Mouse (Mus musculus) CH12.LX (cell line): ENCODE data around the gene Spg20. TPM values are rescaled to one million over a fixed set of nuclear protein-coding genes. Genes with fewer than 3 reads are reported as not detected.

Experiments used
- DNase-seq: peaks from one replicate; pipeline ENCODE4 v3.0.0-alpha.2; 2013; ENCODE audit errors: extremely low read depth
- H3K27ac ChIP-seq: 2 replicates; pipeline ENCODE4 v1.5.1; 2012; ENCODE audit warnings: low read depth, mild to moderate bottlenecking, control low read depth, moderate library complexity; ENCODE audit not compliant: insufficient read depth
- H3K27me3 ChIP-seq: replicated peaks from 2 replicates; pipeline ENCODE3; 2012; ENCODE audit warnings: inconsistent platforms
- H3K36me3 ChIP-seq, 2 experiments: replicated peaks in 1 of 2; 2 replicates each; pipeline versions ENCODE3 to v1.6.1; 2012; ENCODE audit warnings: inconsistent platforms in 1 of 2, low read length in 1 of 2, mild to moderate bottlenecking in 1 of 2, mixed read lengths in 1 of 2, moderate library complexity in 1 of 2; ENCODE audit not compliant: control insufficient read depth in 1 of 2, insufficient read depth in 1 of 2
- H3K4me1 ChIP-seq, 2 experiments: 2 replicates each; pipeline ENCODE4 v1.6.1; 2012; ENCODE audit warnings: inconsistent platforms in 1 of 2, moderate library complexity in 1 of 2; ENCODE audit not compliant: insufficient read depth in 2 of 2, control insufficient read depth in 1 of 2
- H3K4me2 ChIP-seq: 2 replicates; pipeline ENCODE4 v1.6.1; 2012; ENCODE audit warnings: low read depth, mild to moderate bottlenecking, control low read depth; ENCODE audit not compliant: poor library complexity, insufficient read depth, severe bottlenecking
- H3K4me3 ChIP-seq, 3 experiments: fragments of 150-350 bp in 1 of 3; sonication (generic) in 1 of 3; replicated peaks in 1 of 3; 2 replicates each; pipeline versions ENCODE3 to v1.5.1; 2011 to 2012; ENCODE audit warnings: low read depth in 2 of 3, low read length in 2 of 3, mild to moderate bottlenecking in 2 of 3, moderate library complexity in 2 of 3, control low read depth in 1 of 3, improper control_type of control experiment in 1 of 3, inconsistent platforms in 1 of 3, mixed read lengths in 1 of 3; ENCODE audit not compliant: poor library complexity in 1 of 3
- H3K79me2 ChIP-seq: replicated peaks from 2 replicates; pipeline ENCODE4 v1.6.1; 2012; ENCODE audit warnings: mild to moderate bottlenecking, moderate library complexity; ENCODE audit not compliant: control insufficient read depth, poor library complexity, insufficient read depth, severe bottlenecking; ENCODE audit errors: extremely low read depth
- H3K9ac ChIP-seq: 2 replicates; pipeline ENCODE4 v1.6.1; 2012; ENCODE audit warnings: low read depth, mild to moderate bottlenecking, control low read depth, moderate library complexity; ENCODE audit not compliant: insufficient read depth
- H3K9me3 ChIP-seq: replicated peaks from 2 replicates; pipeline ENCODE3; 2012; ENCODE audit warnings: low read length, inconsistent platforms, mixed read lengths
- CHD1 ChIP-seq: IDR thresholded peaks from 2 replicates; pipeline ENCODE4 v1.6.1; 2012; ENCODE audit warnings: low read depth, low read length, improper control_type of control experiment, inconsistent platforms
- CHD2 ChIP-seq: IDR thresholded peaks from 2 replicates; pipeline ENCODE4 v1.6.1; 2011; ENCODE audit warnings: low read length, improper control_type of control experiment
- CTCF ChIP-seq, 2 experiments: IDR thresholded peaks in 1 of 2; conservative IDR thresholded peaks in 1 of 2; 2 replicates each; pipeline ENCODE4 v1.5.1; 2011 to 2012; ENCODE audit warnings: low read depth in 2 of 2, low read length in 2 of 2, improper control_type of control experiment in 1 of 2, inconsistent platforms in 1 of 2, mild to moderate bottlenecking in 1 of 2, moderate library complexity in 1 of 2
- E2F4 ChIP-seq: IDR thresholded peaks from 2 replicates; pipeline ENCODE4 v1.6.1; 2011; ENCODE audit warnings: low read depth, low read length, improper control_type of control experiment; ENCODE audit not compliant: insufficient replicate concordance
- ELF1 ChIP-seq: IDR thresholded peaks from 2 replicates; pipeline ENCODE4 v1.6.1; 2014; ENCODE audit warnings: low read depth, mild to moderate bottlenecking, inconsistent platforms, low read length, improper control_type of control experiment
- EP300 ChIP-seq: IDR thresholded peaks from 2 replicates; pipeline ENCODE4 v1.6.1; 2011; ENCODE audit warnings: low read length, improper control_type of control experiment
- HCFC1 ChIP-seq: IDR thresholded peaks from 2 replicates; pipeline ENCODE4 v1.6.1; 2012; ENCODE audit warnings: low read depth, mild to moderate bottlenecking, inconsistent platforms, low read length, improper control_type of control experiment
- IRF4 ChIP-seq: IDR thresholded peaks from 2 replicates; pipeline ENCODE4 v1.6.1; 2014; ENCODE audit warnings: low read depth, mild to moderate bottlenecking, inconsistent platforms, low read length, improper control_type of control experiment
- JUN ChIP-seq: IDR thresholded peaks from 2 replicates; pipeline ENCODE4 v1.6.1; 2011; ENCODE audit warnings: low read depth, mild to moderate bottlenecking, low read length, improper control_type of control experiment, moderate library complexity; ENCODE audit not compliant: insufficient read depth
- JUND ChIP-seq: conservative IDR thresholded peaks from 2 replicates; pipeline ENCODE4 v1.6.1; 2011; ENCODE audit warnings: low read depth, low read length, improper control_type of control experiment
- KAT2A ChIP-seq: IDR thresholded peaks from 2 replicates; pipeline ENCODE4 v1.6.1; 2012; ENCODE audit warnings: low read length, improper control_type of control experiment, inconsistent platforms; ENCODE audit not compliant: insufficient replicate concordance
- MAFK ChIP-seq: IDR thresholded peaks from 2 replicates; pipeline ENCODE4 v1.6.1; 2011; ENCODE audit warnings: low read length, improper control_type of control experiment; ENCODE audit not compliant: insufficient replicate concordance
- MAX ChIP-seq: IDR thresholded peaks from 2 replicates; pipeline ENCODE4 v1.6.1; 2011; ENCODE audit warnings: low read length, improper control_type of control experiment
- MAZ ChIP-seq: IDR thresholded peaks from 2 replicates; pipeline ENCODE4 v1.6.1; 2012; ENCODE audit warnings: low read depth, mild to moderate bottlenecking, inconsistent platforms, low read length, improper control_type of control experiment, moderate library complexity
- MYC ChIP-seq: IDR thresholded peaks from 2 replicates; pipeline ENCODE4 v1.6.1; 2011; ENCODE audit warnings: low read depth, mild to moderate bottlenecking, improper control_type of control experiment, low read length
- NELFE ChIP-seq: IDR thresholded peaks from 2 replicates; pipeline ENCODE4 v1.6.1; 2011; ENCODE audit warnings: low read depth, low read length, improper control_type of control experiment
- PAX5 ChIP-seq: IDR thresholded peaks from 2 replicates; pipeline ENCODE4 v1.6.1; 2012; ENCODE audit warnings: low read length, inconsistent platforms, mixed read lengths
- POLR2A ChIP-seq: IDR thresholded peaks from 2 replicates; pipeline ENCODE4 v1.6.1; 2011; ENCODE audit warnings: low read depth, mild to moderate bottlenecking, improper control_type of control experiment, low read length
- RAD21 ChIP-seq: IDR thresholded peaks from 2 replicates; pipeline ENCODE4 v1.6.1; 2011; ENCODE audit warnings: low read depth, mild to moderate bottlenecking, low read length, improper control_type of control experiment, moderate library complexity
- RCOR1 ChIP-seq: conservative IDR thresholded peaks from 2 replicates; pipeline ENCODE4 v1.6.1; 2012; ENCODE audit warnings: low read depth, mild to moderate bottlenecking, inconsistent platforms, low read length, improper control_type of control experiment
- SMC3 ChIP-seq: IDR thresholded peaks from 2 replicates; pipeline ENCODE4 v1.6.1; 2011; ENCODE audit warnings: low read depth, low read length, improper control_type of control experiment
- TCF12 ChIP-seq: IDR thresholded peaks from 2 replicates; pipeline ENCODE4 v1.6.1; 2014; ENCODE audit warnings: low read depth, mild to moderate bottlenecking, inconsistent platforms, low read length, improper control_type of control experiment
- UBTF ChIP-seq: IDR thresholded peaks from 2 replicates; pipeline ENCODE4 v1.6.1; 2012; ENCODE audit warnings: low read depth, mild to moderate bottlenecking, inconsistent platforms, low read length, improper control_type of control experiment, moderate library complexity
- USF1 ChIP-seq: IDR thresholded peaks from 2 replicates; pipeline ENCODE4 v1.6.1; 2014; ENCODE audit warnings: low read depth, mild to moderate bottlenecking, inconsistent platforms, low read length, improper control_type of control experiment
- USF2 ChIP-seq: conservative IDR thresholded peaks from 2 replicates; pipeline ENCODE4 v1.6.1; 2011; ENCODE audit warnings: low read depth, low read length, improper control_type of control experiment
- ZMIZ1 ChIP-seq: IDR thresholded peaks from 2 replicates; pipeline ENCODE4 v1.6.1; 2012; ENCODE audit warnings: low read depth, mild to moderate bottlenecking, inconsistent platforms, low read length, improper control_type of control experiment
- ZNF384 ChIP-seq: IDR thresholded peaks from 2 replicates; pipeline ENCODE4 v1.6.1; 2012; ENCODE audit warnings: low read depth, low read length, improper control_type of control experiment, inconsistent platforms
- dilution Hi-C: fragments of 300-500 bp; cut with MboI; formaldehyde crosslinking; loops from 2 replicates; pipeline ENCODE4 v1.14.3; 2020; ENCODE audit warnings: low sequenced_read_pairs; ENCODE audit not compliant: extremely low pct_unique_long_range_greater_than_20kb, extremely low pct_ligation_motif_present
- in situ Hi-C: fragments of 300-500 bp; cut with MboI; formaldehyde crosslinking; loops from 3 replicates; pipeline ENCODE4 v1.14.3; 2019; ENCODE audit warnings: low sequenced_read_pairs, low pct_ligation_motif_present, low pct_unique_long_range_greater_than_20kb, mixed read lengths
- polyA plus RNA-seq: library from polyadenylated mRNA; unstranded; fragments of >175 nt; gene quantifications from 2 replicates; pipeline ENCODE4 v1.2.1, GENCODE M21; 2012; ENCODE audit warnings: low read depth; ENCODE audit not compliant: insufficient read length
- total RNA-seq, 2 experiments: library from RNA; depleted of rRNA; stranded (reverse); fragments of 300-350 nt in 1 of 2; fragments of >200 nt in 1 of 2; gene quantifications; 2 replicates each; pipeline ENCODE4 v1.2.3; 2012 to 2014

Gene Spg20
- total and polyA plus RNA-seq, 3 experiments = 31.5 to 43.0 (median 38.2) TPM

DNA sequence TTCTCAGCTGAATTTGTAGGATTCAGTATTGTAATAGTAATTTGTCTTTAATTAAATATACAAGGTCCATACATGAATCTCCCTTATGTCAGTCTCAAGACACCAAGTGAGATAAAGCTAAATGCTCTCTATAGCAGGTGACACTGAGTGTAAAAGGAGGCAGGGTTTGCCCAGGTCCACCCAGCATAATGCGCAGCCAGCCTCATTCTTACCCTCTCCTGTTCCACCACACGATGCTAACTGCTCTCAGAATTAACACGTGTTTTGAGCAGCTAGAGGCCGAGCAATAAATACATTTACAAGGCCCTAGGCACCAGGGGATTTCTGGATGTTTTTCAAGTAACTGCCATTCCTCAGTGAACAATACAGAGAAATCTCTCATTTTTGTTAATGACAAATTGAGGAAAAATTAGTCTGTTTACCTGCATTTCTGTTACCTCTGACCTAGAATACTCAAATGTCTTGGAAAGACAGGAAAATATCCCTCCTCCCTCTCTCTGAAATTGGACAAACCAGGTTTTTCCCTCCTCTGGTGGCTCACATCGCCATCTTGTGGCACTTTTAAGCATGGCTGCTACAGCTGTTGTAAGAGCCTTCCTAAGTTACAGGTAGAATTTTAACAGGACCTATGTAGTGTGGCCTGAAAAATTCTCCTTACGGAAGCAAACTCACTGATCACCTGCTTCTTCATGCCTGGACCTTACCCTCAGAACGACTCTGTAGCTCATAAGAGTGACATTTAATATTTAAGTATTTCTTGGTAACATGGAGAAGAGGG is 39.9 kb downstream of the Spg20 start:
- in situ Hi-C loops (loop anchor here (25.0 kb wide), 1 partner anchor 185 kb away; no protein-coding TSS in a partner anchor), dilution Hi-C loops (no loop called here)
- DNase-seq = peak; percentile 42
- no peak overlapping the region for H3K27ac ChIP-seq
- TF ChIP-seq RAD21 = peak; percentile 45
- peak; percentile 55 to 72 for TF ChIP-seq CTCF (conservative IDR thresholded peaks at IDR 0.05 in 1 of 2, IDR thresholded peaks at IDR 0.05 in 1 of 2; ENCODE audit: low read depth in 2 of 2, low read length in 2 of 2)
- no peak for TF ChIP-seq MAX
- TF ChIP-seq MYC = 0 out of 2 replicates have a peak, but pooled peaks have one; percentile 26
- peak; percentile 51 for TF ChIP-seq SMC3
- H3K4me3 ChIP-seq = no peak overlapping the region
- H3K9me3 ChIP-seq = no peaks in the 10 kb centered on the region
- peaks cover 3 to 6% of the 10 kb centered on the region in 2 experiments; a peak in 3 of 4 replicates for H3K4me1 ChIP-seq
- H3K79me2 ChIP-seq = no peaks in the 10 kb centered on the region
- no peaks in the 10 kb centered on the region for H3K36me3 ChIP-seq
- no peak overlapping the region for H3K4me2 ChIP-seq
- no peaks in the 10 kb centered on the region for H3K27me3 ChIP-seq
- no peak overlapping the region for H3K9ac ChIP-seq

DNA sequence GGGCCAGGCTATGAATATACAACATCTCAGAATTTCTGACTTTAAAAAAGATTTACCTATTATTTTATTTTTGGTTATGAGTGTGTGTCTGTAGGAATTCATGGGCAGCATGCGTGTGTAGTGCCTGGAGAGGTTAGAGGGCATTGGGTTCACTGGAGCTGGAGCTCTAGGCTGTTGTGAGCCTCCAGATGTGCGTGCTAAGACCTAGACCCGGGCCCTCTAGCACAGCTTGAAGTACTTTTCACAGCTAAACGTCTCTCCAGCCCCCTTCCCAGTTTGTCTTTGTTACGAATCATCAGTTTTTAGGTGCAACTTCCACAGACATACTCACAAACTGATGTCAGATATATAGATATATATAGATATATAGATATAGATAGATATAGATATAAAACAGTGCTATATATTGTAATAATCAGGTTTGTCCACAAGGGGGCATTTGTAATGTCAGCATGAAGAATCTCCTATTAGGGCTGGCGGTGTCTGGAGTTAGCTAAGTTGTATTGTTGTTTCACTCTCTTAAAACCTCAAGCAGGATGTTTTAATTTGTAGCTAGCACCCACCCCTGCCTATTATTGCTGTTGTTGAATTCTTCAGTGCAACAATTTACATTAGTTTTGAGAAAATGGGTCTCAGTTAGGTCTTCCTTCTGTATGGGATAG is 40.9 kb downstream of the Spg20 start:
- peak; percentile 45 for DNase-seq
- no peaks in the 10 kb centered on the region for H3K27me3 ChIP-seq
- dilution Hi-C loops = no loop called here
- in situ Hi-C loops = loop anchor here (25.0 kb wide), 1 partner anchor 184 kb away; no protein-coding TSS in a partner anchor
- H3K79me2 ChIP-seq = no peaks in the 10 kb centered on the region
- no peak overlapping the region for H3K4me3 ChIP-seq
- H3K4me1 ChIP-seq = peaks cover 3 to 6% of the 10 kb centered on the region in 2 experiments; a peak in 3 of 4 replicates
- no peak for TF ChIP-seq MAFK
- TF ChIP-seq UBTF = no peak
- peak; percentile 10 for TF ChIP-seq RAD21
- no peak for TF ChIP-seq ZNF384
- TF ChIP-seq USF1 = no peak
- TF ChIP-seq RCOR1 = no peak
- peak; percentile 42 for TF ChIP-seq SMC3
- TF ChIP-seq NELFE = no peak
- no peak for TF ChIP-seq ZMIZ1
- no peak for TF ChIP-seq CHD1
- TF ChIP-seq KAT2A = no peak
- TF ChIP-seq E2F4 = no peak
- no peak for TF ChIP-seq HCFC1
- no peak for TF ChIP-seq PAX5
- TF ChIP-seq JUND = no peak
- no peak for TF ChIP-seq MYC
- TF ChIP-seq USF2 = no peak
- no peak for TF ChIP-seq MAZ
- no peak for TF ChIP-seq ELF1
- peak; percentile 13 to 59; a peak in 2 of 4 replicates for TF ChIP-seq CTCF (conservative IDR thresholded peaks at IDR 0.05 in 1 of 2, IDR thresholded peaks at IDR 0.05 in 1 of 2; ENCODE audit: low read depth in 2 of 2, low read length in 2 of 2)
- TF ChIP-seq CHD2 = no peak
- no peak for TF ChIP-seq EP300
- TF ChIP-seq TCF12 = no peak
- TF ChIP-seq JUN = no peak
- TF ChIP-seq POLR2A = no peak
- no peak for TF ChIP-seq IRF4
- no peak overlapping the region for H3K9ac ChIP-seq
- peak overlapping the region; percentile 32; the same call in 1 of the 2 replicates for H3K4me2 ChIP-seq
- no peaks in the 10 kb centered on the region for H3K36me3 ChIP-seq
- H3K9me3 ChIP-seq = no peaks in the 10 kb centered on the region
- no peak overlapping the region for H3K27ac ChIP-seq
